Mouse (Mus musculus): ENCODE results near the gene 1700001C19Rik. TPM values are rescaled to one million over a fixed set of nuclear protein-coding genes. Genes with fewer than 3 reads are reported as not detected.
A peak's percentile ranks its signal among the peaks of the same experiment; 100 is the strongest.

1700001C19Rik gene
- not detected in 2 replicates for total RNA-seq (2021)
- long read RNA-seq, partial matches to known transcripts: 0 of 4 reads
- long read RNA-seq, other reads (novel, unspliced or antisense): 2 of 4 reads

- no peak for DNase-seq
Observed at GRCm38 (mm10) chr17:47436907-47437547, at the start of gene 1700001C19Rik. 1700001C19Rik (minus strand) TSS chr17:47437376.

- no peak for DNase-seq
Observed at GRCm38 (mm10) chr17:47485791-47486190, 48.6 kb upstream of the 1700001C19Rik start.

GRCm38 (mm10) chr17:47484993-47485392 is 47.8 kb upstream of the 1700001C19Rik start:
- DNase-seq: no peak

GRCm38 (mm10) chr17:47484241-47484921 is 47.2 kb upstream of the 1700001C19Rik start:
- no peak for DNase-seq

GRCm38 (mm10) chr17:47482401-47482800 is 45.2 kb upstream of the 1700001C19Rik start:
- DNase-seq: peak; percentile 78

- DNase-seq: no peak
Observed at GRCm38 (mm10) chr17:47479887-47480286, 42.7 kb upstream of the 1700001C19Rik start.

GRCm38 (mm10) chr17:47475714-47476113 is 38.5 kb upstream of the 1700001C19Rik start:
- no peak for DNase-seq

GRCm38 (mm10) chr17:47475181-47475580 is 38.0 kb upstream of the 1700001C19Rik start:
- DNase-seq: no peak

GRCm38 (mm10) chr17:47474250-47474649 is 37.1 kb upstream of the 1700001C19Rik start:
- no peak for DNase-seq

- peak; percentile 70 for DNase-seq
Observed at GRCm38 (mm10) chr17:47473434-47473974, 36.3 kb upstream of the 1700001C19Rik start.

GRCm38 (mm10) chr17:47472435-47473350 is 35.5 kb upstream of the 1700001C19Rik start:
- DNase-seq: no peak

GRCm38 (mm10) chr17:47470686-47471085 is 33.5 kb upstream of the 1700001C19Rik start:
- DNase-seq: no peak

- DNase-seq: no peak
Observed at GRCm38 (mm10) chr17:47470121-47470520, 32.9 kb upstream of the 1700001C19Rik start.

- no peak for DNase-seq
Observed at GRCm38 (mm10) chr17:47469642-47470041, 32.5 kb upstream of the 1700001C19Rik start.

- DNase-seq: no peak
Observed at GRCm38 (mm10) chr17:47468466-47468865, 31.3 kb upstream of the 1700001C19Rik start.

- no peak for DNase-seq
Observed at GRCm38 (mm10) chr17:47468063-47468462, 30.9 kb upstream of the 1700001C19Rik start.

GRCm38 (mm10) chr17:47467659-47468058 is 30.5 kb upstream of the 1700001C19Rik start:
- no peak for DNase-seq

- no peak for DNase-seq
Observed at GRCm38 (mm10) chr17:47466284-47466683, 29.1 kb upstream of the 1700001C19Rik start.

GRCm38 (mm10) chr17:47465016-47465415 is 27.8 kb upstream of the 1700001C19Rik start:
- DNase-seq: no peak

- DNase-seq: no peak
Observed at GRCm38 (mm10) chr17:47464248-47464965, 27.2 kb upstream of the 1700001C19Rik start.

GRCm38 (mm10) chr17:47462728-47463388 is 25.7 kb upstream of the 1700001C19Rik start:
- no peak for DNase-seq

Measured in adrenal gland, postnatal 25 days (tissue).